Mouse (Mus musculus): ENCODE measurements around the gene Il22ra2.

Gene Il22ra2

DNA sequence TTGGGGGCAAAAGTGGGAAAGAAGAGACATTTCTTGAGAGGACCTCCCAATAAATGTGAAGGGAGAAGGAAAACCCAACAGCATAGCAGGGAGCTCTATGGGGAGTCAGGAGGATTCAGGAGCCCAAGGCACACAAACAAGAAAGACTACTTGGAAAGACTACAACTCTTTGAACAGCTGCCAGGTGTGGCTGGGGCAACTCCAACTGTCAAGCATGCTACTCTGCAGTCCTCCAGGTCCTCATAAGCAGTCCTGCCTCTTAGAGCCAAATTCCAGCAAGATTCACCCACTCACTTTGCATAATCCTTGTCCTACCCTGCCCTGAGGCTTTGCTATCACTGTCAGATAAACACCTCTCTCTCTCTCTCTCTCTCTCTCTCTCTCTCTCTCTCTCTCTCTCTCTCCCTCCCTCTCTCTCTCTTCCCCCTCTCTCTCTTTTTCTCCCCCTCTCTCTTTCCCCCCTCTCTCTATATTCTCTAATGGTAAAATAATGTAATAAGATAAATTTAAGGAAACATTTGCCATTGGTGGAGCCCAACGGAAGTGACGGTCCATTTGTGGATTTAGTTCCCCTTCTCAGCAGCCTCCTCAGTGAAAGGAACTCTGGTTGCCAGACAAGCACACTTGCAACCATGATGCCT, at the start of gene Il22ra2:
Gene Il22ra2 (plus strand): TSS at position 591 of the 641 bp plus-strand sequence.
- DNase-seq (ENCODE audit: low spot score): no peak

DNA sequence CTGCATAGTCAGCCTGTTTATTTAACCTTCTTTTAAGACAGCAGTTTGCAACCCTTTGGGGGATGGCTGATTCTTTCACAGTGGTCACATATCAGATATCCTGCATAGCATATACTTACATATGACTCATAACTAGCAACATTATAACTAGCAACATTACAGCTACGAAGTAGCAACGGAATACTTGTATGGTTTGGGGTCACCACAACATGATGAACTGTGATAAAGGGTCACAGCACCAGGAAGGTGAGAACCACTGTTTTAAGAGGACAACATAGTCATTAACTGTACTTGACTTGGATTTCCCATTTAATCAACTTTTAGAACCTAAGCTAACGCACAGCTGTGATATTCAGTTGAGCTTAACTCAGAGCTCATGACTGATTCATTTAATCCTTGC, 44.2 kb upstream of the Il22ra2 start:
- no peak for DNase-seq (ENCODE audit: low spot score)

DNA sequence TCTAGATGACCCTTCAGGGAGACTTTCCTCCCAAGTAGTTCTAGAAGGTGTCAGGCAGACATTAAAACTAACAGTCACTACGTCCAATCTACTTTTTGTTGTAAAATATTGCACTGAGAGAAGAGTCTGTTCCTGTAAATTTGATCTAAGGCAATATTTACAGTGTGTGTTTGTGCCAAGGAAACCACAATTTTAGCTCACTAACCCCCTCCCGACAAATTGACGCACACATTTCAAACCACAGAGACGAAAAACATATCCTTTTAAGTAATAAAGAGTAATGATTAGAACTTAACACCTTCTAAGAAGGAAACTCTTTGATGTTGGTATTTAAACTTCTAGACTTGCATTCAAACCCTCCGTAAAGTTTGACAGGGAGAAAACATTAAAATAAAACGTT, 43.8 kb upstream of the Il22ra2 start:
- no peak for DNase-seq (ENCODE audit: low spot score)

DNA sequence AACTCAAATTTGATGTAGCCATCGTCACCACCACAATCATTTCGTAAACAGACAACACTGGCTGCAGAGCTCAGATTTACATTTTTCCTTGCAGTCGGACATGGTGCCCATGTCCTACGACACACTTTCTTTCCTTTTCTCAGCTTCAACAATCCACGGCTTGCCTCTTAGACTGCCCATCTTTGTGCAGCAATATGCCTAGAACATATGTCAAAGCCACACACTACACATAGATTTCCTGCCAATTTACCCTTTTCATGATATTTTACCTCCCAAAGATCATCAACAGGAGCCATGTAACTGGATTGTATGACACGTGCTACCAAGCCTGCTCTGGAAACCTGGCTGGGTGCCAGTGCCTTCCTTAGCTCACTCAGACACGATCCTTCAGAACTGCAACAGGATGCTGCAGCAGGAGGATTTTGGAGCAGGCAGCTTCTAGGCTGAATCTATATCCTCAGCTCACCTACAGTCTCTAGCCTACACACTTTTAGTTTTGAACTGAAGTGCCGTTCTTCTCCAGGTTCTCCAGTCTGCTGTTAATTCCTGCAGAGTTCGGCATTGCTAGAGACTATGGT, 43.3 kb upstream of the Il22ra2 start:
- DNase-seq (ENCODE audit: low spot score): no peak

DNA sequence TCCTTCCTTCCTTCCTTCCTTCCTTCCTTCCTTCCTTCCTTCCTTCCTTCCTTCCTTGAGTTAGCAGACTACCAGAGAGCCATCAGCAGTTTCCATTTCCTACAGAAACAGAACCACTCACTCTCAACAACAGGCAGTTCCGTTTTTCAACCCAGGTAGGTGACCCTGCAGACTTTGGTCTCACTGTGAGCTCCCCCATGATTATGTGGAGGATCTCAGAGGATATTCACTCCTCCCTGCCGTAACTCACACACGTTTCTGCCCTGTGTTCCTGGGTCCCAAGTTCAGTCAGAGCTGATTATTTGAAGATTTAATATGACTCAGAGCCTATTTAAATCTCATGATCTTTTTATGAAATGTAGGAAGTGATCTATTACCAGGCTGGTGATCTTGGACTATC, 41.1 kb upstream of the Il22ra2 start:
- no peak for DNase-seq (ENCODE audit: low spot score)

DNA sequence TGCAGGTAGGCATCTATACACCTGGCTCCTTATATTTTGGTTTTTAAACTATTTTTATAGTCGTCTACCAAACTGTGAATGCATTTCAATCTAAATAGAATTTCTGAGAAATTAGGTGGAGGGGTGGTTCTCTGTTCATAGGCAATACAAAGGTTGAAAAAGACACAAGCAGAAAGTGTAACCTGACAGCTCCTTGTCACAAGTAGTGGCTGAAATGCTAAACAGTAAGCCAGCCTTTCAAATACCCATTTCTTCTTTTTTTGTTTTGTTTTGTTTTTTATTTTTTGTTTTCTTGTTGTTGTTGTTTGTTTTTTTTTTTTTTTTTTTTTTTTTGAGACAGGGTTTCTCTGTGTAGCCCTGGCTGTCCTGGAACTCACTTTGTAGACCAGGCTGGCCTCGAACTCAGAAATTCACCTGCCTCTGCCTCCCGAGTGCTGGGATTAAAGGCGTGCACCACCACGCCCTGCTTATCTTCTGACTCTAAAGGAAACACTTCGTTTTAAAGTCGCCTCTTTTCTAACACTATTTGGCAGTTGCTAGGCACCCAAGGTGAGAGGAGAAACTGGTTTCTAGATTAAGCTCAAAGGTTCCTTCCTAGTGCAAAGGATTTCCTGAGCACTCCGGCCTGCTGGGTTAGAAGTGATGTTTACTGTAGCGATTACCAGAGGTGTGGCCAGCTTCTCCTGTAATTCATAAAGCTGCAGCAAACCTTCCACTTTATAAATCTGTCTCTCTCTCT, 39.8 kb upstream of the Il22ra2 start:
- no peak for DNase-seq (ENCODE audit: low spot score)

DNA sequence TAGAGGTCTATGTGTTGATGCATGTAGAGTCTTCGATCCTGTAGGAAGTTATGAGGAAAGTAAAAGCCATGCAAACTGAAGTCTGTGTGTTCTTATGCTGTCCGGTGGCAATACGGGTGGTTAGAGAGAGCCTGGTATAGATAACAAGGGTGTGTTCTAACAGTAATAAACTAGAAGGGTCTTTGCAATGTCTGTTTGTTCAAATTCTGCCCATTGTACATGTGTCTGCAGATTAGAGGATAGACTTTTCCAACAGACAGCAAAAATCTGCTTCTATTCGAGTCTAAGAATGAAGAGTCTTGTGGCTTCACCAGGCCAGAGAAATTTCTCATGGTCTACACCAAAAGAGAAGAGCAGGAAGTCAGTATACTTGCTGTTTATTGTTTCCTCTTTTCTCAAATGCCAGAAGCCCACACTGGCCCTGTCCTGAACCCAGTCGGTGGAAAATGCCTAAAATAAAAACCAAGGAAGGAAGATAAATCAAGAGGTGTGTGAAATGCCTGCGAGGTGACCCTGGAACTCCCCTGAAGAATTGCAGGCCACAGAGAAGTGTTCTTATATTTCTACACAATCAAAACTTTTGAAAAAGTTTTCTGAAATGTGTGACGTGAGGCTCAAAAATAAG, 38.9 kb upstream of the Il22ra2 start:
- DNase-seq (ENCODE audit: low spot score): no peak

DNA sequence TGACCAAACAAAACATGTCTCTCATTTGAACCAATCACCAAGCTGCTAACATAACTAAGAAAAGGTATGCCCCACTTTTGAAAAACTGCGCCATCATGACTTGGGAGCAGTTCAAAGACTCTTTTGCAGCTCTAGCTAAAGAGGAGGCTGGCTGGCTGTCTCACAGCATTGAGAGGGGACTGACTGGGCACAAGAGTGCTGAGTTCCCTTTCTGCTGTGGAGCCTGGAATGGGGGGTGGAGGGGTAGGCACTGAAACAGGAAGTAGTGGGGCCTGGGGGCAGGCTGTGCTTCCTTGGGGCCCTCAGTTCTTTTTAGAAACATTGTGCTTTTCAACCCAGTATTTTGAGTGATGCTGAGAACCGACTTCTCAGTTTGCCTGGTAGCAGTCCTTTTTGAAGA, 37.7 kb upstream of the Il22ra2 start:
- no peak for DNase-seq (ENCODE audit: low spot score)

DNA sequence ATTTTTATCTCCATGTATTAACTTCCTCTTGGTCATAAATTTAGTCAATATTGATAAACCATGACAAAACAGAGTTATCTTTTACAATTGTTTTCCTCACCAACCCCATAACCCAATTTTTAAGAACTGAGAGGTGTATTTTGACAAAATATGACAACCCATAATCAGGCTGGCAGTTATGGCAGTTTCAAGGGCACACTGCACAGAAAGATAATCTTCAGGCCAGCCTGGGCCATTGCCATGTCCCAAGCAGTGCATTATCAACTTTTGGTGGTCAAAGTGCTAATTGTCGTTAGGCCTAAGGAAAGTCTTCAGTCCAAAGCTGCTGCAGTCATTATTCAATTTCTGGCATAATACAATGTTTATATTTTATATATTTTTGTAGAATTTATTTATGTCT, 37.0 kb upstream of the Il22ra2 start:
- DNase-seq (ENCODE audit: low spot score): no peak

DNA sequence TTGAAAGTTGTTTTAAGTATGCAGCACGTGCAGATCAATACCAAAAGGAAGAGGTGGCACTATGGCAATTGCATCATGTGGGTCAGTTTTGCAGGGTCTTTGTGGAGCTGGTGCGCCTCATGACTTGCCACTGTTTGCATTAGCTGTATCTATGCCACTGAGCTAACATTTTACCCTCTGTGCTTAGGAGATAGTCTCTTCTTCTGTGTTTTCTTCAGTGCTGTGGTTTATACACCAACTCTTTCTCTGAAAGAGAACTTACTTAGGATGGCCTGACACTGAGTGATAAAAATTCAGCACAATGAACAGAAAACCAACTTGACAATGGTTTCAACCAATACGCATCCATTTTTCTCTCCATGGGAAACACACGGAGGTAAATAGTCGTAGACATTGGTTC, 35.9 kb upstream of the Il22ra2 start:
- DNase-seq (ENCODE audit: low spot score): no peak

DNA sequence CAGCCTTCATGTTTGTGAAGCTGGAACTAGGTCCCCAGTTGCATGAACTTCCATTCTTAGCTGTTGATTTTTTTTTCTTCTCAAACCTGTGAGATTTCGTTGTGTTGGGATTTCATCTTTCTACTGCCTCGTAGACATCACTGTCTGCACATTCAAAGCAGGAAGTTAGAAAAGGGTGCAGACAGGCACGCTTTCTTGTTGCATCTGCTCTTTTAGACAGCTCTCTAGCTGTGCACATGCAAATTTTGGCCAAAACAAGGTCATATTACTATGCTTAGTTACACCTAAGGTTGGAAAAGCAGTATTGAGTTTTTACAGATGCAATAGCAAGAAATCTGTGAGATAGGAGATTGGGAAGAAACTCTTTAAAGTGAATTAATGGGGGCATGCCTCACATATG, 34.5 kb upstream of the Il22ra2 start:
- DNase-seq (ENCODE audit: low spot score): no peak

DNA sequence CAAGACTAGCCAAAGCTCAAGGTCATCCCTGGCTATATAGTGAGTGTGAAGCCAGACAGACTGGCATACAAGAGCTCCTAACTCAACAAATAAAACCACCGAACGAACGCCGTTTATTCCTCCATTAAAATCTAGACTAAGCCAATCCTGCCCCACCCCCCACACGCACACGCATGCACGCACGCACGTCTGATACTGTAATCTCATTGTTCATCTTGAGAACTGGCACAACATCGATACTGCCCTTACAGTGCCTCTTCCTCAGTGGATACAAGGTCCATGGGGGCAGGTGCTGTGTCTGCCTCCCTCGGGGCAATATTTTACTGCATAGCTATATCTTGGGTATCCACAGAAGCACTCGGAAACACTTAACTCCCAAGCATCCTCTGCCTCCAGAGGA, 32.2 kb upstream of the Il22ra2 start:
- DNase-seq (ENCODE audit: low spot score): no peak

DNA sequence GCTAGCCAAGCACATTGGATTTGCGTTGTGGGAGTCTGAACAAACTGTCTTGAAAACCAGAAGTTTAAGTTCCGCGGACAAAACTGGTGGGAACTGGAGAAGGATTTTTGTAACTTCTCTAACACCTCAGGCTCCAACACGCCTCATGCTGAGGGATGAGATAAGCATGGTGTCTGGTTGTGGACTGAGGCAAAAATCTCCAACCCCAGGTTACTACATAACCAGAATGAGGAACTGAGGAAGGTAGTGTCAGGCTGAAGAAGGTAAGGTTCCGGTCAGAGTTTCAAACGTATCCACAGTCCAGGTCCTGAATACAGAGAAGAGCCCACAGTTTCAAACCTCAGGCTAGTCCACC, 30.5 kb upstream of the Il22ra2 start:
- no peak for DNase-seq (ENCODE audit: low spot score)

DNA sequence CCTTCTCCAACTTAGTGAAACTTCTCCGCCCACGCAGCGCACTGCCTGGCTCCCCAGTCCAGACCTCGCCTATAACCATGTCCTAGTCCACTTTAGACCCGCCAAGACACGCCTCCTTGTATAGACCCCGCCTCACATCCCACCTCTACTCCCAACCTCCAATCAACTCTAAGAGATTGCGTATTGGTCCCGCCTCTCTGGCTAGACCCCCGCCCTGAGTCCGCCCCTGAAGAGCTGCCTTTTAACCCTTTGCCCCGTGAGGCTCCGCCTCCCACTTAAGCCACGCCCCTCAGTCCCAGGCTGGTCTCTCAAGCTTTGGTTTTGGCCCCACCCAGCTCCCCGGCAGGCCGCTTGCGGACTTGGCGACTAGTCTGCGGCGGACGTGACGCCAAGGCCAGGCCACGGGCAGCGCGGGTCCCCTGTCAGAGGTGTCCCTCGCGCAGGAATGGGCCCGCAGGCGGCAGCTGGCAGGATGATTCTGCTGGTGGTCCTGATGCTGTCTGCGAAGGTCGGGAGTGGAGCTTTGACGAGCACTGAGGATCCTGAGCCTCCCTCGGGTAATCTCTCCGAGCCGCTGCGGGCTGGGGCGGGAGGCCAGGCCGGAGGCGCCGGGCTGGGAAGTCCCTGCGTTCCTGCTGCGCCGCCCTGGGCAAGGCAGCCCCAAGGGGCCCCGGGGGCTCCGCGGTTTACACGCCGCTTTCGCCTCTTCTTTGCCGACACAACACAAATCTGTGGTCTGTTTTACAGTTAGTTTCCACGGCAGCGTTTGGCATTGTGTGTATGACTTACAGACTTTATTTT, 30.0 kb upstream of the Il22ra2 start, which contains the start of gene Ifngr1:
Gene Ifngr1 (plus strand): TSS at position 309 of the 801 bp plus-strand sequence.
- peak; percentile 98 for DNase-seq (ENCODE audit: low spot score)

DNA sequence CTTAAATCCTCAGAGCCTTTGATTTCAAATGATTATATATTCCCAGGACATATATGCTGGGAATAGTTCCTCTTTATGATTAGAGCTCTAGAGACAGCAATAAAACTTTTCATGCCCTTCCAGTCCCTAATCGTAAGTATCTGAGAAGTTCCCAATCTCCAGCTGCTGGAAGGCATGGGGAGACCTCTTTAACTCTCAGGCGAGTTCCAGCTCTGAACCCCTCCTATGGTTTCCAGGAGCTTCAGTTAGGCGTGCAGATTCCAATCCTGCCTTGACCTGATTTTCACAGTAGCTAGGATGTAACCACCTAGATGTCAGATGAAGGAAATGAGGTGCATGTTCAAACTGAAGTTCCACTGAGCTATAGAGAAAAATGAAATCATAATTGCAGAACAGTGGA, 29.2 kb upstream of the Il22ra2 start:
- DNase-seq (ENCODE audit: low spot score): no peak

DNA sequence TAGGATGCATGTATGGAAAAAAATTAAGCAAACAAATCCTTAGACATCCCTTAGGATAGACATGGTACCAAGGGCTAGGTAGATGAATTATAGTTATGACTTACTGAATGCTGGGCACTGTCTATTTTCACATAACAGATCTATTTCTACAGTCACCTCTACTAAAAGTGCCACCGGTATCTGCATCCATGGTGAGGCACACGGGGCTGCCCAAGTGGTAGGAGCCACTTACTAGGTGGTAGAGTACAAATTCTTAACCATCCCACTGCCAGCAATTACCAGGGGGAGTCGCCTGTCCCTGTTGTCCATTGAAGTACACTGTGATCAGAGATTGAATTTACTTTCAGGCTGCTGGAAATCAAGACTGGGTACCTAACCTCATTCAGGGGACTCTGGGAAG, 28.5 kb upstream of the Il22ra2 start:
- no peak for DNase-seq (ENCODE audit: low spot score)

DNA sequence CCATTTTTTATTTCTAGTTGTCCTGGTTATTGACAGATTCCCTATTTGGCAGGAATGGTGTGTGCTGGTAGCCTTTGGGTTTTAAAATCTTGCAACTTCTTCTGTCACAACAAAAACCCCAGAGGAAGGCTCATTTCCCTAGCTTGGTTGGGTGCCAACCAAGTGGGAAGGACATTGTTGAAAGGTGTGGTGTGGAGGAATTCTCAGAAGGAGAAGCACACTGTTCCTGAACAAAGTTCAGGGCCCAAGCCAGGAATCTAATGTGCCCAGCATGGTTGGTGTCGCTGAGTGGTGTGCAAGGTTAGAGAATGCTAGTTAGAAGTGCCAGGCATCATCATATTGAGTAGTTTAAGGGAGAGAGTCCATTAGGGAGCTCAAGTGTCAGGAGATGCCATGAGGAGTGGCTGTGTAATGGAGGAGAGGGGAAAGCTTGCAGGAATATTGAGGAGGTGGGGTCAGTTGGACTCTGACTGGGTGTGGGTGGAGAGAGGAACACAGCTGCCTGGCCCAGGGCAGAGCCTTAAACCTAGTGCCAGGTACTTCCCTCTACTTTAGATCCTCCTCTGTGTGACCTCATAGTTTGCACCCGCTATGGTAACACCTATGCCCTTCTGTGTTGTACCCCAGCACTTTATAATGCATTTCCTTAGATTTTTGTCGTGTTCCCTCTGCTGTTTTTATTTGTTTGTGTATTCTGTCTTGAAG, 27.4 kb upstream of the Il22ra2 start:
- DNase-seq (ENCODE audit: low spot score): no peak

DNA sequence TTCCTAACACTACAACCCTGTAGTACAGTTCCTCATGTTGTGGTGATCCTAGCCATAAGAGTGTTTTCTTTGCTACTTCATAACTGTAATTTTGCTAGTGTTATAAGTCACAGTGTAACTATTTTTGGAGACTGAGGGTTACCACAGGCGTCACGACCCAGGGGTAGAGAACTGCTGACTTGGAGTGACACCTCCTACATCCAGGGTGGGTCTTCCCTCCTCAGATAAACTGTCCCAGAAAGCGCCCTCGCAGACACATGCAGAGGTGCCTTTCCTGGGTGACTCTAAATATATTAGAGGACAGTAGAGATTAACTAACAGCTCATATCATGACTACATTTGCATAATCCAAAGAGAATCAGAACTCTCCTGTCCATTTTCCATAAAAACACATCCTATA, 24.9 kb upstream of the Il22ra2 start:
- DNase-seq (ENCODE audit: low spot score): no peak

DNA sequence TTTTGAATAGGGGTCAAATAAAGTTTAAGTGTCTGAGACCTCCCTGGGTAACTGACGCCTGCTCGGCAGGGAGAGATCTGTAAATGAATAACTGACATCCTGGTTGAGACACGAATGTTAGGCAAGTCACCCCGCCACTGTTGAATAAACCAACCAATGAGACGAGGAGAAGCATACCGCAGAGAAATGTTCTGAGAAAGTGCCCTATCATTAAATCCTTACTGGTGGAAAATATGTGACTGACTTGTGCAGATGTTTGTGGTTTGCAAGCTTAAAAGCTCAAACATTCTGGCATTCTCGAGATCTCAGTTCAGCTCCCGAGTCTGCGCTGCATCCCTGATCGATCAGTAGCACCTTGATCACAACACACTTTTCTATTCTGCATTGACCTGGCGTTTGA, 23.7 kb upstream of the Il22ra2 start:
- DNase-seq (ENCODE audit: low spot score): no peak

DNA sequence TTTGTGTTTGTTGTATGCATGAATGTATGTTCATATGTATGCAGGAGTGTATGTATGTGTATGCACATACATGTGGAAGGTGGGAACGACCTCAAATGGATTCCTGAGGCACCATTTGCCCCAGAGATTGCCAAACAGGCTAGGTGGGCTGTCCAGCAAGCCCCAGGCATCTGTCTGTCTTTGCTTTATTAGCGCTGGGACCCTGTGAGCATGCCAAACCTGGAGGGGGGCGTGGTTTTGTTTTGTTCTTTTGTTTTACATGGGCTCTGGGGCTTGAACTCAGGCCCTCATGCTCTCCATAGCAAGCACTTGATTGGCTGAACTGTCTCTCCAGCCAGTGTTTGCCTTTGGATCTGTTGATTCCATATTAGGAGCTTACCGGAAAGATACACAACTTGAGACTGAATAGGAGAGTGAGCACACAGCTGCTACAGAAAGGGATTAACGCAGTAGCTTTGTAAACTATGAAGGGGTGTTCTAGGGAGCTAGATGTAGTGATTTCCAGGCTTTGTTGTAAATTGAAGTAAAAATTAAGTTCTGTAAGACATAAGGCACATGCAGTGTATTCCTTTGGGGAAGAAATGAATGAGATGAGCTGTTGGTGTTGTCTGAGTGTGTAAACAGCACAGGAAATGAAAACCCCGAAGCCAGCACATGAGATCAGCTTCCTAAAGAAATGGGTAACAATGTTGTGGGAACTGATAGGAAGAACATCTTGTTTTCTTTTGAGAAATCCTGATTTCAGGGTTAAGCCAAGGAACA, 22.3 kb upstream of the Il22ra2 start:
- DNase-seq (ENCODE audit: low spot score): no peak

DNA sequence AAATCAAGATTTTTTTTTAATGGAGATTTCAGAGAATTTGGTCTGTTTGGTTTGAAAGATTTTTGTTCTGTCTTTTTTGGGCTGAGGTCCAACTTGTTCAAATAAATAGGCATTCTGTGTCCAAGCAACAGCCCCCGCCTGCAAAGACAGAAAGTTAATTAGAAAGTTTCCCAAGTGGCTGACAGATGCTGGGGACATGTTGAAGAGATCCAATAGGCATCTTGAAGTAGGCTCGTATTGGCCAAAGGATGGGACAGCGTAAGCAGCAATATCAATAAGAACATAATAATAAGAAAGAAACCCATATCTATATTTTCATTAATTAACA, 21.7 kb upstream of the Il22ra2 start:
- no peak for DNase-seq (ENCODE audit: low spot score)

Measured in ovary, postnatal 14 days (tissue).